Mouse (Mus musculus) ES-E14 (cell line): Measurements from ENCODE around the gene Tgfb1.

Experiments
- CHD2 ChIP-seq: IDR thresholded peaks from 2 replicates; pipeline ENCODE4 v1.6.1; 2014; ENCODE audit warnings: mild to moderate bottlenecking, low read depth, low read length, inconsistent platforms
- HCFC1 ChIP-seq: IDR thresholded peaks from 2 replicates; pipeline ENCODE4 v1.6.1; 2012; ENCODE audit warnings: low read length, inconsistent platforms, borderline replicate concordance; ENCODE audit not compliant: insufficient read depth
- MAFK ChIP-seq: IDR thresholded peaks from 2 replicates; pipeline ENCODE4 v1.6.1; 2014; ENCODE audit warnings: mild to moderate bottlenecking, low read depth, low read length, inconsistent platforms; ENCODE audit not compliant: insufficient read depth
- ZC3H11A ChIP-seq: IDR thresholded peaks from 2 replicates; pipeline ENCODE4 v1.6.1; 2012; ENCODE audit warnings: low read depth, mild to moderate bottlenecking, inconsistent platforms, low read length, borderline replicate concordance
- ZNF384 ChIP-seq: IDR thresholded peaks from 2 replicates; pipeline ENCODE4 v1.6.1; 2012; ENCODE audit warnings: low read depth, low read length, inconsistent platforms

DNA sequence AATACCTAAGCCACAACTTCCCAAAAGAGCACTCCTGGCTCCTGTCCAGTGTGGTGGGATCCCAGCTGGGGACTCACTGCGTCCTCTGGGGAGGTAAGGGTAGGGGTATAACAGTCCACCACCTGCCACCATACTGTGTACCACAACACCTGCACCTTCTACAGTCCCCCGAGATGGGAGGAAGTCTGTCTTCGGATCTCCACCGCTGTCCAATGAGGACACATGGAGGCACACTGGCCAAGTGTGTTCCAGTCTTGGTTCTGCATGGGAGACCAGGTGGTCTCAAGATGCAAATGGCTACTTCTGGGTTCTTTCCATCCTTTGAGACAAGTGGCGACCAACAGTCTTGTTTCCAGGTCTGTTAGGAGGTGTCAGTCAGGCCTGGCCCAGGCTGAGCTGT is 24.4 kb downstream of the Tgfb1 start:
- TF ChIP-seq ZNF384: no peak
- TF ChIP-seq ZC3H11A: no peak
- no peak for TF ChIP-seq CHD2
- TF ChIP-seq MAFK: no peak
- no peak for TF ChIP-seq HCFC1
